Mouse (Mus musculus) hindbrain, embryonic 10.5 days (tissue): ENCODE data around the gene Lrba. TPM values are rescaled to one million over a fixed set of nuclear protein-coding genes. Genes with fewer than 3 reads are reported as not detected.

Experiments used
- DNase-seq: peaks from one replicate; pipeline ENCODE4 v3.0.0-alpha.2; 2017; ENCODE audit warnings: low spot score
- H3K27ac ChIP-seq: fragments of 300-500 bp; sonication (generic); 2 replicates; pipeline ENCODE4 v1.5.1; 2016; ENCODE audit warnings: mild to moderate bottlenecking, moderate library complexity
- H3K27me3 ChIP-seq: fragments of 300-500 bp; sonication (generic); 2 replicates; pipeline ENCODE4 v1.6.1; 2016; ENCODE audit warnings: mild to moderate bottlenecking; ENCODE audit not compliant: poor library complexity, insufficient read depth, severe bottlenecking
- H3K36me3 ChIP-seq: fragments of 300-500 bp; sonication (generic); 2 replicates; pipeline ENCODE4 v1.6.1; 2016; ENCODE audit warnings: mild to moderate bottlenecking, moderate library complexity
- H3K4me1 ChIP-seq: fragments of 300-500 bp; sonication (generic); replicated peaks from 2 replicates; pipeline ENCODE4 v1.6.1; 2016; ENCODE audit warnings: mild to moderate bottlenecking
- H3K4me3 ChIP-seq: fragments of 300-500 bp; sonication (generic); 2 replicates; pipeline ENCODE4 v1.5.1; 2016; ENCODE audit warnings: mild to moderate bottlenecking, moderate library complexity
- H3K9me3 ChIP-seq: fragments of 300-500 bp; sonication (generic); 2 replicates; pipeline ENCODE4 v1.6.1; 2016; ENCODE audit warnings: mild to moderate bottlenecking, moderate library complexity
- WGBS: fragments of 180-500 bp; shearing (Covaris S2); methylation state at CpG from one replicate; pipeline ENCODE4 v1.1.7; 2016; 5-methylcytosine and 5-hydroxymethylcytosine counted together
- polyA plus RNA-seq: library from polyadenylated mRNA; unstranded; fragments of >200 nt; fragmentation: Nextera tagmentation; extraction: Ambion mirVana; gene quantifications from 2 replicates; pipeline ENCODE4 v1.2.1, GENCODE M21; 2016

Lrba gene
- polyA plus RNA-seq, 1 experiment from 2014 or later: 4.5 TPM

DNA sequence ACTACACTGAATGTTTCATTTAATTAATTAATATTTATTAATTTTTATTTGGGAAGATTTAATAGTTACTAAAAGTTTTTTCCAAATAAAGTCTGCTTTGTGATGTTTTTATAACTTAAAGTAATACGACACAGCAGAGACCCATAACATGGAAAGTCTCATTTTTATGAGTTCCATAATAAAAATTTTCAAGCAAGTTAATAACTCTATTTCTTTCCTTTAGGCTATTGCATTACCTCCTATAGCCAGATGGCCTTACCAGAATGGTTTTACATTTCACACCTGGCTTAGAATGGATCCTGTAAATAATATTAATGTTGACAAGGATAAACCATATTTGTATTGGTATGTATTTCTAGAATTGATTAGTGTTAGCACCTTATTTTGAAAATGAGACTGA lies 70.4 kb downstream of the Lrba start:
- Histone ChIP-seq H3K9me3 (no peaks in the 10 kb centered on the region), H3K4me3 (no peak overlapping the region), H3K36me3 (no peaks in the 10 kb centered on the region), H3K27me3 (no peaks in the 10 kb centered on the region), H3K27ac (no peak overlapping the region), H3K4me1 (no peaks in the 10 kb centered on the region)
- WGBS: 83% methylated on average over 1 of the region's 1 CpGs
- no peak for DNase-seq

- H3K36me3 ChIP-seq: no peaks in the 10 kb centered on the region
- H3K27ac ChIP-seq: no peak overlapping the region
- DNase-seq: no peak
- H3K4me1 ChIP-seq: no peaks in the 10 kb centered on the region
- H3K9me3 ChIP-seq: no peaks in the 10 kb centered on the region
- H3K27me3 ChIP-seq: no peaks in the 10 kb centered on the region
- WGBS: 64% methylated on average over 8 of the region's 8 CpGs
- no peak overlapping the region for H3K4me3 ChIP-seq
Measured at GRCm38 (mm10) chr3:86296214-86296613, 71.7 kb downstream of the Lrba start.

DNA sequence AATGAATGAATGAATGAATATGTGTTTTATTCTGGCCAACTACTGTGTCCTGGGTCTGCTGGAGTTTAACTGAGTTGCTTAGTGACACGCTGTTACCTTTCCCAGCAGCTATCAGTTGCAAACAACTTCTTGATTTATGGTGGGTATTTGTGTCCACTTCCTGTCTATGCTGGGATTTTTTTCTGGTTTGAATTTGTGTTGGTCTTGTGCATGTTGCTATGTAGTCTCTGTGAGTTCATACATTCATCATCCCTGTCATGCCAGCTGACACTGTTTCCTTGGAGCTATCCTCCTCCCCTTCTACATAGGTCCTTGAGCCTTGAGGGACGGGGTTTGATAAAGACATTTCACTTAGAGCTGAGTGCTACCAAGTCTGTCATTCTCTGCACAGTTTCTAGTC lies 84.4 kb downstream of the Lrba start:
- no peak overlapping the region for H3K27ac ChIP-seq
- no peak for DNase-seq
- H3K4me3 ChIP-seq: no peak overlapping the region
- no peaks in the 10 kb centered on the region for H3K4me1 ChIP-seq
- H3K9me3 ChIP-seq: no peaks in the 10 kb centered on the region
- H3K36me3 ChIP-seq: peaks cover 5% of the 10 kb centered on the region
- WGBS: 88% methylated on average over 2 of the region's 2 CpGs
- no peaks in the 10 kb centered on the region for H3K27me3 ChIP-seq

DNA sequence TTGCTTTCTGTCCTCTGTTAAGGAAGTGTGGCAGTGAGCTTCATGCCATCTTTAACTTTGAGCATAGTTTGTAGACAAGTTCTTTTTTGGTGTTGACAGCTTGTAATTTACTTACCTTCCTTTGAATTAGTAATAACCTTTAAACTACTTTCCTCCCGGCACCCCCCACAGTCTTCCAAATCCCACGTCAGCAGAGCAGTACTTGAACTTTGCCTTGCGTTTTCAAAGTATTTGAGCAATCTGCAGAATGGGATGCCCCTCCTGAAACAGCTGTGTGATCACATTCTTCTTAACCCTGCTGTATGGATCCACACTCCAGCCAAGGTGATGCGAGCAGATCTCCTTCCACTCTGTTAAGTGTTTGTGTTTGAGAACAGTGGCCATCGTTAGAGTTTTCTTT lies 85.7 kb downstream of the Lrba start:
- Histone ChIP-seq H3K27ac (no peak overlapping the region), H3K27me3 (no peaks in the 10 kb centered on the region), H3K9me3 (no peaks in the 10 kb centered on the region), H3K4me1 (no peaks in the 10 kb centered on the region), H3K36me3 (no peaks in the 10 kb centered on the region), H3K4me3 (no peak overlapping the region)
- WGBS: 70% methylated on average over 5 of the region's 5 CpGs
- DNase-seq: peak; percentile 8

DNA sequence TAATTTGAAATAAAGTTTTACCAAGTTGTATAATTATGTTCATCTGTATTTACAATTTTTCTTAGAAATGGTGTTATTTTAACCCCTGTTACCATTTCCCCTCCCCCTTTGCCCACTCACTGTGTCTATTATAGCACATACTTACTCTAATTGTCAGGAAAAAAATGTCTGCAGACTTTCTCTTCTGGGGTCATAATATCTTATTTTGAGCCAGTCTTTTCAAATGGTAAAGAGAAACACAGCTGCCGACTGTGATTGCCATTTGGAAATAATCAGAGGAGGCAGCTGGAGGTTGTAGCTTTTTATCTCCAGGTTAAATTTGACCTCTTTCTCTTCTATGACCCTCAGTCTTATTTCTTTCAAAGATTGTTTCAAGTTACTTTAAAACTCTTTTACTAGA lies 86.9 kb downstream of the Lrba start:
- 36% methylated on average over 1 of the region's 1 CpGs for WGBS
- DNase-seq: no peak
- H3K27me3 ChIP-seq: no peaks in the 10 kb centered on the region
- H3K36me3 ChIP-seq: no peaks in the 10 kb centered on the region
- H3K9me3 ChIP-seq: no peaks in the 10 kb centered on the region
- no peak overlapping the region for H3K27ac ChIP-seq
- H3K4me1 ChIP-seq: no peaks in the 10 kb centered on the region
- no peak overlapping the region for H3K4me3 ChIP-seq

- DNase-seq: no peak
- no peak overlapping the region for H3K27ac ChIP-seq
- H3K4me3 ChIP-seq: no peak overlapping the region
- no peaks in the 10 kb centered on the region for H3K36me3 ChIP-seq
- no peaks in the 10 kb centered on the region for H3K27me3 ChIP-seq
- no peaks in the 10 kb centered on the region for H3K9me3 ChIP-seq
- 89% methylated on average over 5 of the region's 5 CpGs for WGBS
- H3K4me1 ChIP-seq: no peaks in the 10 kb centered on the region
Measured at GRCm38 (mm10) chr3:86317636-86318035, 93.2 kb downstream of the Lrba start.

- no peaks in the 10 kb centered on the region for H3K4me1 ChIP-seq
- DNase-seq: no peak
- no peak overlapping the region for H3K27ac ChIP-seq
- H3K36me3 ChIP-seq: no peaks in the 10 kb centered on the region
- no peaks in the 10 kb centered on the region for H3K9me3 ChIP-seq
- no peak overlapping the region for H3K4me3 ChIP-seq
- H3K27me3 ChIP-seq: no peaks in the 10 kb centered on the region
- WGBS: 29% methylated on average over 1 of the region's 1 CpGs
Measured at GRCm38 (mm10) chr3:86328531-86328930, 104.1 kb downstream of the Lrba start.

GRCm38 (mm10) chr3:86343261-86343660 lies 118.8 kb downstream of the Lrba start:
- H3K27ac ChIP-seq: peak overlapping the region; percentile 76
- WGBS: 34% methylated on average over 5 of the region's 5 CpGs

GRCm38 (mm10) chr3:86362486-86362885 lies 138.0 kb downstream of the Lrba start:
- Histone ChIP-seq H3K4me3 (no peak overlapping the region), H3K27me3 (no peaks in the 10 kb centered on the region), H3K36me3 (no peaks in the 10 kb centered on the region), H3K4me1 (no peaks in the 10 kb centered on the region), H3K9me3 (no peaks in the 10 kb centered on the region), H3K27ac (no peak overlapping the region)
- 66% methylated on average over 5 of the region's 5 CpGs for WGBS
- no peak for DNase-seq

More at GRCm38 (mm10) chr3:86343261-86343660, 118.8 kb downstream of the Lrba start:
- Histone ChIP-seq H3K36me3 (no peaks in the 10 kb centered on the region), H3K4me3 (no peak overlapping the region), H3K4me1 (peaks cover 12% of the 10 kb centered on the region), H3K9me3 (no peaks in the 10 kb centered on the region), H3K27me3 (no peaks in the 10 kb centered on the region)
- DNase-seq: peak; percentile 39

GRCm38 (mm10) chr3:86371466-86371865 lies 147.0 kb downstream of the Lrba start:
- H3K27ac ChIP-seq: no peak overlapping the region
- no peaks in the 10 kb centered on the region for H3K4me1 ChIP-seq
- H3K4me3 ChIP-seq: no peak overlapping the region
- no peaks in the 10 kb centered on the region for H3K36me3 ChIP-seq
- DNase-seq: no peak
- H3K27me3 ChIP-seq: no peaks in the 10 kb centered on the region
- H3K9me3 ChIP-seq: no peaks in the 10 kb centered on the region
- WGBS: 79% methylated on average over 2 of the region's 2 CpGs

DNA sequence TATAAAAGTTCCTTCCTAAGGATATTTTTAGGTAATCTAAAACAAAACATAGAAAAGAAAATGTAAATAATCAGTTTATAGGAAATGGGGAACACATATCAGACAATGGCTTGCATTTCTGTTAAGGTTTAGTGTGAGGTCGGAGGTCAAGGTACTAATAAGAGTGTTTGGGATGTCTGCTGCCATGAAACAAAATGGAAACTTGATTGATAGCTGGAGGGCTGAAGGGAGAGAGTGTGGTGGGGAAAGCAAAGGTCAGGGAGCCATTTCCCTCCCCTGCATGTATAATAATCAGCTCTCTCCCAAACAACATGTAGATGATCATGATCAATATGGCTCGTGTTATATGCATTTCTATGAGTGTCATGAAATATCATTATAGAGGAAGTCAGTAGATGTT lies 150.8 kb downstream of the Lrba start:
- WGBS: 75% methylated on average over 2 of the region's 2 CpGs
- H3K27ac ChIP-seq: no peak overlapping the region
- H3K36me3 ChIP-seq: no peaks in the 10 kb centered on the region
- H3K4me1 ChIP-seq: no peaks in the 10 kb centered on the region
- no peak for DNase-seq
- no peaks in the 10 kb centered on the region for H3K9me3 ChIP-seq
- H3K4me3 ChIP-seq: no peak overlapping the region
- H3K27me3 ChIP-seq: no peaks in the 10 kb centered on the region

GRCm38 (mm10) chr3:86382557-86382956 lies 158.1 kb downstream of the Lrba start:
- H3K9me3 ChIP-seq: no peaks in the 10 kb centered on the region
- no peaks in the 10 kb centered on the region for H3K27me3 ChIP-seq
- peaks cover 6% of the 10 kb centered on the region; the same call in 1 of the 2 replicates for H3K4me1 ChIP-seq
- H3K4me3 ChIP-seq: no peak overlapping the region
- no peak overlapping the region for H3K27ac ChIP-seq
- no peaks in the 10 kb centered on the region for H3K36me3 ChIP-seq
- WGBS: 16% methylated on average over 2 of the region's 2 CpGs
- DNase-seq: no peak

DNA sequence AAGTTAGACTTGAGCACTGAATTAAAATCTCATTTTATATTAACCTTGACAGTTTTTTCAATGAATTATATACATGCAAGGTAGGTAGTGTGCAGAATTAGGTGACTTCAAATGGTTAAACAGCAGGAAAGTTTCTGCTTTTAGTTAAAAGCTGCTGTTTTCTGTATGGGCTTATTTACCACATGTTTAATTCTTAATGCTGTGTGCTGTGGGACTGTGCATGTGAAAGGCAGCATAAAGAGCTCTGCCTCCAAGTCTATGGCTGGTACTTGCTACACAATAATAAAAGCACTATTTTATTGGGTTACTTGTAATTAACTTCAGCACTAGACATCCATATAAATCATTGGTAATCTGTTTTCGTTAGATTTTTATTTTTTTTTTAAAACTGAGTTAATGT lies 160.6 kb downstream of the Lrba start:
- H3K27me3 ChIP-seq: no peaks in the 10 kb centered on the region
- no peak overlapping the region for H3K4me3 ChIP-seq
- no peaks in the 10 kb centered on the region for H3K36me3 ChIP-seq
- H3K4me1 ChIP-seq: peaks cover 6% of the 10 kb centered on the region; the same call in 1 of the 2 replicates
- no peaks in the 10 kb centered on the region for H3K9me3 ChIP-seq
- no peak for DNase-seq
- no peak overlapping the region for H3K27ac ChIP-seq
- 77% methylated on average over 1 of the region's 1 CpGs for WGBS

- H3K27me3 ChIP-seq: no peaks in the 10 kb centered on the region
- 62% methylated on average over 4 of the region's 4 CpGs for WGBS
- peaks cover 6% of the 10 kb centered on the region; the same call in 1 of the 2 replicates for H3K4me1 ChIP-seq
- no peaks in the 10 kb centered on the region for H3K36me3 ChIP-seq
- no peaks in the 10 kb centered on the region for H3K9me3 ChIP-seq
- no peak for DNase-seq
- H3K4me3 ChIP-seq: no peak overlapping the region
- no peak overlapping the region for H3K27ac ChIP-seq
Measured at GRCm38 (mm10) chr3:86386246-86386645, 161.8 kb downstream of the Lrba start.
